Mouse (Mus musculus) embryonic facial prominence, embryonic 11.5 days (tissue): ENCODE data around the gene Prdm16. TPM values are rescaled to one million over a fixed set of nuclear protein-coding genes. Genes with fewer than 3 reads are reported as not detected.
A peak's percentile ranks its signal among the peaks of the same experiment; 100 is the strongest.

Experiments
- ATAC-seq: fragments of 200-750 bp; cut with Nextera tagmentation; replicated peaks from 2 replicates; pipeline ENCODE4 v1.8.0; 2017; ENCODE audit warnings: low read depth; ENCODE audit not compliant: insufficient number of reproducible peaks, low FRiP score, low TSS enrichment
- DNase-seq: peaks from one replicate; pipeline ENCODE4 v3.0.0-alpha.2; 2015; ENCODE audit warnings: low spot score
- H3K27ac ChIP-seq: fragments of 300-500 bp; sonication (generic); replicated peaks from 2 replicates; pipeline ENCODE4 v1.5.1; 2014; ENCODE audit warnings: mild to moderate bottlenecking, low read depth, low read length, control low read depth
- H3K27me3 ChIP-seq: fragments of 300-500 bp; sonication (generic); 2 replicates; pipeline ENCODE4 v1.6.1; 2014; ENCODE audit warnings: mild to moderate bottlenecking, low read length, moderate library complexity, mixed read lengths; ENCODE audit not compliant: control insufficient read depth, insufficient read depth
- H3K36me3 ChIP-seq: fragments of 300-500 bp; sonication (generic); replicated peaks from 2 replicates; pipeline ENCODE4 v1.6.1; 2014; ENCODE audit warnings: low read depth, mild to moderate bottlenecking, low read length, moderate library complexity, mixed read lengths; ENCODE audit not compliant: control insufficient read depth, insufficient read depth
- H3K4me1 ChIP-seq: fragments of 300-500 bp; sonication (generic); 2 replicates; pipeline ENCODE4 v1.6.1; 2014; ENCODE audit warnings: low read length, mixed read lengths; ENCODE audit not compliant: control insufficient read depth, insufficient read depth
- H3K4me2 ChIP-seq: fragments of 300-500 bp; sonication (generic); 2 replicates; pipeline ENCODE4 v1.6.1; 2014; ENCODE audit warnings: low read depth, mild to moderate bottlenecking, control low read depth, low read length, moderate library complexity
- H3K4me3 ChIP-seq: fragments of 300-500 bp; sonication (generic); 2 replicates; pipeline ENCODE4 v1.5.1; 2014; ENCODE audit warnings: low read depth, low read length, control low read depth
- H3K9ac ChIP-seq: fragments of 300-500 bp; sonication (generic); replicated peaks from 2 replicates; pipeline ENCODE4 v1.6.1; 2014; ENCODE audit warnings: mild to moderate bottlenecking, control low read depth, low read length
- H3K9me3 ChIP-seq: fragments of 300-500 bp; sonication (generic); replicated peaks from 2 replicates; pipeline ENCODE4 v1.6.1; 2016; ENCODE audit warnings: mild to moderate bottlenecking, low read length, inconsistent platforms, mixed read lengths; ENCODE audit not compliant: control insufficient read depth
- WGBS: fragments of 180-500 bp; shearing (Covaris S2); extraction: QIAGEN DNeasy Blood & Tissue Kit; methylation state at CpG from one replicate; pipeline ENCODE4 v1.1.7; 2014; 5-methylcytosine and 5-hydroxymethylcytosine counted together
- polyA plus RNA-seq: library from polyadenylated mRNA; unstranded; fragments of >200 nt; fragmentation: Nextera tagmentation; extraction: Ambion mirVana; gene quantifications from 2 replicates; pipeline ENCODE4 v1.2.1, GENCODE M21; 2014

Prdm16 gene
- polyA plus RNA-seq, 1 experiment from 2014 or later, result 22.3 TPM

- no peak for DNase-seq
- Histone ChIP-seq H3K4me2 (no peak overlapping the region), H3K9me3 (no peaks in the 10 kb centered on the region), H3K27ac (no peak overlapping the region), H3K4me1 (no peaks in the 10 kb centered on the region; the same call in 1 of the 2 replicates), H3K27me3 (no peaks in the 10 kb centered on the region), H3K4me3 (no peak overlapping the region), H3K9ac (no peak overlapping the region), H3K36me3 (no peaks in the 10 kb centered on the region)
- WGBS, result 58% methylated on average over 11 of the region's 11 CpGs
- ATAC-seq, result no peak
Observed at GRCm38 (mm10) chr4:154556418-154556817, 80.3 kb downstream of the Prdm16 start.

GRCm38 (mm10) chr4:154549961-154550393, 86.7 kb downstream of the Prdm16 start:
- H3K4me2 ChIP-seq, result no peak overlapping the region
- no peaks in the 10 kb centered on the region for H3K36me3 ChIP-seq
- WGBS, result 26% methylated on average over 17 of the region's 17 CpGs
- no peak overlapping the region for H3K4me3 ChIP-seq
- H3K9ac ChIP-seq, result peak overlapping the region; percentile 26
- ATAC-seq, result no peak
- H3K9me3 ChIP-seq, result no peaks in the 10 kb centered on the region
- DNase-seq, result no peak
- H3K4me1 ChIP-seq, result peaks cover 2% of the 10 kb centered on the region
- H3K27ac ChIP-seq, result no peak overlapping the region
- H3K27me3 ChIP-seq, result no peaks in the 10 kb centered on the region

- Histone ChIP-seq H3K4me2 (no peak overlapping the region), H3K9ac (peak overlapping the region; percentile 26), H3K27ac (no peak overlapping the region), H3K27me3 (no peaks in the 10 kb centered on the region), H3K4me3 (no peak overlapping the region), H3K36me3 (no peaks in the 10 kb centered on the region), H3K4me1 (peaks cover 2% of the 10 kb centered on the region), H3K9me3 (no peaks in the 10 kb centered on the region)
- ATAC-seq (no peak), DNase-seq (no peak)
- WGBS, result 49% methylated on average over 11 of the region's 11 CpGs
Observed at GRCm38 (mm10) chr4:154549497-154549896, 87.2 kb downstream of the Prdm16 start.

DNA sequence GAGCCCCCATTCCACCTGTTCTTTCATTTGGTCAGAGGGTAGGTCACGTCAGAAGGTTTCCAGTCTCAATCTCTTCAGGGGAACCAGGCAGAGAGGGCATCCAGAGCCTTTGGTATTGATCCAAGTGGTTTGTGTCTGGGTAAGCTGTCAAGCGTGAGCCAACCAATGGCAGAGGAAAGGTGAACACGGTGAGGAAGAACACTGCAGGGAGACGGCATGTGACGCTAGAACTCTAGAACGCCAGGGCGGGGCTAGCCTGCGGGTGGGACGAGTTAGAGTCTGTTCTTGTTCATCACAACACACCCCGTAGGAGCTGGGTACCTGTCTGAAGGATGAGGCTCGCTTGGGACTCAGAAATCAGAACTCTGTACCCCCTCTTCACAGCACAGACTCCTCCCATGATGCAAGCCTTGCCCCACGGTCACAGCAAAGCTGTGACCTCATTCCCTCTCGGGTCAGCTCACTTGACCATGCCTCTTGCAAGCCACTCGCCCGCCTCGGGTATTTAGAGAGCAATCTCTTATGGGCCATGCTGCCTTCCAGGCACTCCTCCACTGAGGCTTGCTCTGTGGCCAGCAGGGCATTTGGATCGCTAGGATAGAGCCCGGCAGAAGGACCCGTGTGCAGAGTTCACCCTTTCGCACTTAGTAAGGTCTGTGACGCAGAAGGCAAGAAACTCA, 89.4 kb downstream of the Prdm16 start:
- ATAC-seq, result no peak
- Histone ChIP-seq H3K9ac (no peak overlapping the region), H3K4me3 (no peak overlapping the region), H3K9me3 (no peaks in the 10 kb centered on the region), H3K27me3 (peaks cover 2% of the 10 kb centered on the region; the same call in 1 of the 2 replicates), H3K4me1 (peaks cover 2% of the 10 kb centered on the region), H3K36me3 (no peaks in the 10 kb centered on the region), H3K27ac (no peak overlapping the region), H3K4me2 (no peak overlapping the region)
- 71% methylated on average over 21 of the region's 21 CpGs for WGBS
- no peak for DNase-seq

DNA sequence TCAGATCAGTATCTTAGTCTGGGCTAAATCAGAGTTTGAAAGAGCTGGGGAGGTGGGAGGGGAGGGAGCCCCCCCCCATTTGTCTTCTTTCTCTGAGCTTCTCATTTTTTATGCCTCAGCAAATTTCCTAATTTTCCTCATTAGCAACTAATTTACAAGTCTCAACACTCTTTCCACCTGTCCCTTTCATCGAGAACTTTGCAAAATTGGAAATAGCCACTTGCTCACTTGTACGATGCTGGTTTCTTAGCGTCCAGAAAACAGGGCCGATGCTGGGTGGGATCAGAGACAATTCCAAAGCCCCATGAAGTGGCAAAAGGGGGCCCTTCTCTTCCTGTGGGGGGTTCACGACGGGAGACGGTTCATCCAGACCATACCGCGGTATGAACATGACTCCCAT, 91.4 kb downstream of the Prdm16 start:
- Histone ChIP-seq H3K9me3 (no peaks in the 10 kb centered on the region), H3K4me3 (no peak overlapping the region), H3K4me1 (peaks cover 10% of the 10 kb centered on the region), H3K9ac (no peak overlapping the region), H3K36me3 (no peaks in the 10 kb centered on the region), H3K27ac (no peak overlapping the region), H3K27me3 (peaks cover 2% of the 10 kb centered on the region; the same call in 1 of the 2 replicates), H3K4me2 (no peak overlapping the region)
- DNase-seq, result no peak
- WGBS, result 71% methylated on average over 9 of the region's 9 CpGs
- ATAC-seq, result no peak

DNA sequence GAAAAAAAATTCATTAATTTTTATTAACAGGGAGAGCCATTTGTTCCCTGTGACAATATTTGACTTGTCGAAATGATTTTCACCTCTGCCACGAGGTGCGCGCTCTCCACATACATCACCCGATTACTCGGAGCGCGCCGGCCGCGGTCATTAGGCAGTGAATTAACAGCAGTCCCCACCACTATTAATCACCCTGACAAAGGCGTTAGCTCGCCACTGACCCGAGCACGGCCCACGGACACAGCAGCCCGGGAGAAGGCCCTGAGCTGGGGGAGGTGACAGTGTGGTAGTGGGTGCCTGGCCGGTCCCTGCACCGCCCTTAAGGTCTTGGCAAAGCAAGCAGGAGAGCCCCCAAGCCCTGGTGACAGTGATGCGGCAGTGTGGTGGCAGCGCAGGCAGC, 92.8 kb downstream of the Prdm16 start:
- no peak overlapping the region for H3K4me2 ChIP-seq
- H3K36me3 ChIP-seq, result no peaks in the 10 kb centered on the region
- no peaks in the 10 kb centered on the region for H3K9me3 ChIP-seq
- H3K4me3 ChIP-seq, result no peak overlapping the region
- H3K27ac ChIP-seq, result no peak overlapping the region
- WGBS, result 34% methylated on average over 21 of the region's 21 CpGs
- ATAC-seq (no peak), DNase-seq (no peak)
- peaks cover 8% of the 10 kb centered on the region for H3K4me1 ChIP-seq
- peaks cover 2% of the 10 kb centered on the region; the same call in 1 of the 2 replicates for H3K27me3 ChIP-seq
- H3K9ac ChIP-seq, result no peak overlapping the region

DNA sequence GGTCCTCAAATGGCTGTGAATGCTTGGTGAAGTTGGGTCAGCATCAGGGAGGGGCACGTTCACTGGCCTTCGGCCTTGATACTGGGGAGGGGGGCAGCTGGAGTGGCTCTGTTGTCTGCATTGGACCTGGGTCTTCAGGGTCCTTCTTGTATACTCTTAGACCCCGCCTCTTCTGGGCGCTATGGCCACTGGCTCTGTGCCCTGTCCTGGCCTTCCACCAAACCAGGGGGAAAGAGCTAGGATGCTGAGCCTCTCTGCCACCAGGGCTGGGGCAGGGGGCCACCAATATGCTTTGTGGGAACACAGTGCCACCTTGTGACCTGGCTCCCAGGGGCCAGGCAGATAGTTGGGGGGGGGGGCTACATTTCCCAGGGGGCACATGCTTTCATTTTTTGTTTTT, 93.5 kb downstream of the Prdm16 start:
- H3K27me3 ChIP-seq, result peaks cover 2% of the 10 kb centered on the region; the same call in 1 of the 2 replicates
- 0 out of 2 replicates have a peak overlapping the region, but pooled peaks have one; percentile 27 for H3K9ac ChIP-seq
- peaks cover 8% of the 10 kb centered on the region for H3K4me1 ChIP-seq
- WGBS, result 74% methylated on average over 4 of the region's 4 CpGs
- no peaks in the 10 kb centered on the region for H3K36me3 ChIP-seq
- H3K9me3 ChIP-seq, result no peaks in the 10 kb centered on the region
- no peak overlapping the region for H3K4me3 ChIP-seq
- DNase-seq, result no peak
- ATAC-seq, result no peak
- no peak overlapping the region for H3K27ac ChIP-seq
- no peak overlapping the region for H3K4me2 ChIP-seq

- H3K27ac ChIP-seq, result no peak overlapping the region
Observed at GRCm38 (mm10) chr4:154542568-154542967, 94.1 kb downstream of the Prdm16 start.

More at GRCm38 (mm10) chr4:154542568-154542967, 94.1 kb downstream of the Prdm16 start:
- DNase-seq (no peak), ATAC-seq (no peak)
- H3K9ac ChIP-seq, result no peak overlapping the region
- peaks cover 2% of the 10 kb centered on the region; the same call in 1 of the 2 replicates for H3K27me3 ChIP-seq
- H3K4me1 ChIP-seq, result peaks cover 8% of the 10 kb centered on the region
- H3K4me2 ChIP-seq, result no peak overlapping the region
- no peak overlapping the region for H3K4me3 ChIP-seq
- no peaks in the 10 kb centered on the region for H3K9me3 ChIP-seq
- 50% methylated on average over 5 of the region's 5 CpGs for WGBS
- H3K36me3 ChIP-seq, result no peaks in the 10 kb centered on the region
